Mouse (Mus musculus) hindbrain, postnatal 0 days (tissue): ENCODE data around the gene Dad1. TPM values are rescaled to one million over a fixed set of nuclear protein-coding genes. Genes with fewer than 3 reads are reported as not detected.

Source experiments
- ATAC-seq: fragments of 200-750 bp; cut with Nextera tagmentation; 2 replicates; pipeline ENCODE4 v1.8.0; 2017; ENCODE audit warnings: mild to moderate bottlenecking, moderate TSS enrichment, moderate library complexity
- DNase-seq: peaks from one replicate; pipeline ENCODE4 v3.0.0-alpha.2; 2015; ENCODE audit warnings: low spot score
- H3K27ac ChIP-seq: fragments of 300-500 bp; sonication (generic); 2 replicates; pipeline ENCODE4 v1.5.1; 2014; ENCODE audit warnings: mild to moderate bottlenecking
- H3K27me3 ChIP-seq: fragments of 300-500 bp; sonication (generic); 2 replicates; pipeline ENCODE4 v1.6.1; 2014; ENCODE audit warnings: low read length, mixed read lengths; ENCODE audit not compliant: insufficient read depth
- H3K36me3 ChIP-seq: fragments of 300-500 bp; sonication (generic); 2 replicates; pipeline ENCODE4 v1.6.1; 2014; ENCODE audit warnings: low read length, mixed read lengths; ENCODE audit not compliant: insufficient read depth
- H3K4me1 ChIP-seq: fragments of 300-500 bp; sonication (generic); 2 replicates; pipeline ENCODE4 v1.6.1; 2014; ENCODE audit warnings: antibody characterized with exemption, low read length, mixed read lengths; ENCODE audit not compliant: insufficient read depth
- H3K4me2 ChIP-seq: fragments of 300-500 bp; sonication (generic); 2 replicates; pipeline ENCODE4 v1.6.1; 2014; ENCODE audit warnings: low read depth, mild to moderate bottlenecking, low read length, moderate library complexity, mixed read lengths
- H3K4me3 ChIP-seq: fragments of 300-500 bp; sonication (generic); 2 replicates; pipeline ENCODE4 v1.5.1; 2014; ENCODE audit warnings: low read length
- H3K9ac ChIP-seq: fragments of 300-500 bp; sonication (generic); replicated peaks from 2 replicates; pipeline ENCODE4 v1.6.1; 2014; ENCODE audit warnings: mild to moderate bottlenecking, low read length, moderate library complexity, mixed read lengths
- H3K9me3 ChIP-seq: fragments of 300-500 bp; sonication (generic); 2 replicates; pipeline ENCODE4 v1.6.1; 2016; ENCODE audit warnings: low read length, mixed read lengths
- CTCF ChIP-seq: IDR thresholded peaks from 2 replicates; pipeline ENCODE4 v1.5.1; 2016; ENCODE audit warnings: antibody characterized with exemption, control low read depth, low read depth
- WGBS: fragments of 180-500 bp; shearing (Covaris S2); extraction: QIAGEN DNeasy Blood & Tissue Kit; methylation state at CpG from one replicate; pipeline ENCODE4 v1.1.7; 2014; 5-methylcytosine and 5-hydroxymethylcytosine counted together
- polyA plus RNA-seq: library from polyadenylated mRNA; unstranded; fragments of >200 nt; fragmentation: Nextera tagmentation; extraction: Ambion mirVana; gene quantifications from 2 replicates; pipeline ENCODE4 v1.2.1, GENCODE M21; 2015
- total RNA-seq: library from RNA; depleted of rRNA; stranded (reverse); fragments of >200 nt; gene quantifications from 2 replicates; pipeline ENCODE4 v1.2.3, GENCODE M21; 2014

Dad1 gene
- total and polyA plus RNA-seq, 2 experiments from 2014 or later, result 321 to 406 TPM

DNA sequence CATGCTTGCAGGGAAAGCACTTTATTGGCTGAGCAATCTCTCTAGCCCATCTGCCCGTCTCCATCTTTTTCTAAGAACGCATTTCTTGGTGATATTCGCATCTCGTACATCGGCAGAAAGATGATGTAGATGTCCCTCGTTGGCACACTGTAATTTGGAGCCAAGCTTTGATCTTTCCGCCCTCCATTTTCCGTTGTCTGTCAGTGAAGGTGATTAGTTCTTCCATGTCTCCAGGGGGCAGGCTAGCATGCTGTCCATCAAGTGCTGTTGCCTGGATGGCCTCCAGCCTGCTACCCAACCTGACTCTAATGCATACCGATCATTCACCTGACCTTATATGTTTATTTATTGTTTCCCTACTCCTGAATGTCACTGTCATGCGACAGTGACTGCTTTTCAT, 50.1 kb downstream of the Dad1 start:
- no peak for TF ChIP-seq CTCF
- WGBS, result 85% methylated on average over 10 of the region's 10 CpGs

DNA sequence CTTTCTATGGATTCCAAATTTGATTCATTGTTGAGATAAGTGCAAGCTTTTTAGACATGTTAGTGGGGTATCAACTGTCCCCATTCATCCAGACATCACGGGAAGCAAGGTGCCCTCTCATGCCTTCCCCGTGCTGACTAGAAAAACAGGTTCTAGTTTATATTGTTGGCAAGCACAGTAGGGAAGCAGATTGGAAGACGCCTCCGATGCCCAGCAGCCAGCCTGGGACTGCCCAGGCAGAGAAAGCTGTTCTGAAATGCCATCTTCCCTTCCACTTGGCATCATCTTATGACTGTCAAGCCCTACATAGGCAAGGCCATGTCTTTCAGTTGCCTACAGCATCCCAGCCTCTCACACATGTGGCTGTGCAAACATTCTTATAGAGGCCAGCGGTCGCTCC, 50.7 kb downstream of the Dad1 start:
- 91% methylated on average over 6 of the region's 6 CpGs for whole genome bisulfite sequencing
- no peak for ATAC-seq
- no peak for DNase-seq
- no peak for TF ChIP-seq CTCF
- H3K27me3 ChIP-seq, result no peaks in the 10 kb centered on the region
- H3K27ac ChIP-seq, result no peak overlapping the region
- H3K4me3 ChIP-seq, result no peak overlapping the region
- H3K36me3 ChIP-seq, result no peaks in the 10 kb centered on the region
- no peak overlapping the region for H3K4me2 ChIP-seq
- no peaks in the 10 kb centered on the region for H3K4me1 ChIP-seq
- no peaks in the 10 kb centered on the region for H3K9me3 ChIP-seq
- H3K9ac ChIP-seq, result no peak overlapping the region

More for the DNA sequence above, 50.1 kb downstream of the Dad1 start:
- Histone ChIP-seq H3K36me3 (no peaks in the 10 kb centered on the region), H3K27ac (no peak overlapping the region), H3K4me1 (no peaks in the 10 kb centered on the region), H3K9me3 (no peaks in the 10 kb centered on the region), H3K9ac (no peak overlapping the region), H3K4me2 (no peak overlapping the region), H3K27me3 (no peaks in the 10 kb centered on the region), H3K4me3 (no peak overlapping the region)
- ATAC-seq (no peak), DNase-seq (no peak)

DNA sequence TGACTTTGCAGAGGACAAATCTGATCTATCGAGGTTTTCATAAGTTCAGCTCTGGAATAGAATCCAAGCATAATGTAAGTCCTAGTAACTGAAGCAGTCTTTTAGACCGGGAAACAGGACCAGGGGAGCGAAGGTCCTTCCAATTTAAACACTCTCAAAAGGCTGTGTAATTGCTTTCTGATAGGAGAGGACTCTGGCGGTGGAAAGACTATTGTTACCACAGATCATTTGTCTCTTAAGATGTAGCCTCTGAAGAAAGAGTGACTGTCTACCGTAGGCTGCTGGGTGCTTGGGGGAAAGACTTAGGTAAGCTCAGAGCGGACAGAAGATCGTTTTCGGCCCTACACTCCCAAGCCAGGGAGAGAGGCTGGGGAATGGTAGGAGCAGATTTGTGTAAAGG, 53.5 kb downstream of the Dad1 start:
- ATAC-seq, result no peak
- H3K9me3 ChIP-seq, result no peaks in the 10 kb centered on the region
- H3K4me1 ChIP-seq, result no peaks in the 10 kb centered on the region
- no peak overlapping the region for H3K4me3 ChIP-seq
- DNase-seq, result no peak
- WGBS, result 64% methylated on average over 8 of the region's 8 CpGs
- H3K36me3 ChIP-seq, result no peaks in the 10 kb centered on the region
- no peak overlapping the region for H3K4me2 ChIP-seq
- H3K27me3 ChIP-seq, result no peaks in the 10 kb centered on the region
- no peak for TF ChIP-seq CTCF
- no peak overlapping the region for H3K9ac ChIP-seq
- H3K27ac ChIP-seq, result no peak overlapping the region

DNA sequence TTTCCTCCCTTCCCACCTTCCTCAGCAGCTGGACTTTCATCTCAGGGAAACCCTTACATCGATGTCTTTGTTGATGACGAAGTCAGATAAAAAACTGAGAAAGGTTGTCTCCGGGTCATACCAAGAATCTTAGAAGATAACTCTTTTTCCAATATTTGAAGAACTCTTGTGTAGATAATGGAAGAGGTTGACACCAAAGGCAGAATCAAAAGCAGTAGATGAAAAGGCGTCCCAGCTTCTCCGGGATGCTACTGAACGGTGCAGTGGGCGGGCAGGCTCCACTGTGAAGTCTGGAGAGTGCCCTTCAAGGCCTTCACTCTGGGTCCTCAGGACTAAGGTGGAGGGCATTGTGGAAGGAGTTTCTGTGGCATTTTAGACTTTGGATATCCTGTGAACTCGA, 54.2 kb downstream of the Dad1 start:
- Histone ChIP-seq H3K27ac (no peak overlapping the region), H3K9me3 (no peaks in the 10 kb centered on the region), H3K27me3 (no peaks in the 10 kb centered on the region), H3K4me1 (no peaks in the 10 kb centered on the region), H3K36me3 (no peaks in the 10 kb centered on the region), H3K4me3 (no peak overlapping the region), H3K9ac (no peak overlapping the region), H3K4me2 (no peak overlapping the region)
- no peak for TF ChIP-seq CTCF
- WGBS, result 89% methylated on average over 8 of the region's 8 CpGs
- no peak for ATAC-seq
- DNase-seq, result no peak

DNA sequence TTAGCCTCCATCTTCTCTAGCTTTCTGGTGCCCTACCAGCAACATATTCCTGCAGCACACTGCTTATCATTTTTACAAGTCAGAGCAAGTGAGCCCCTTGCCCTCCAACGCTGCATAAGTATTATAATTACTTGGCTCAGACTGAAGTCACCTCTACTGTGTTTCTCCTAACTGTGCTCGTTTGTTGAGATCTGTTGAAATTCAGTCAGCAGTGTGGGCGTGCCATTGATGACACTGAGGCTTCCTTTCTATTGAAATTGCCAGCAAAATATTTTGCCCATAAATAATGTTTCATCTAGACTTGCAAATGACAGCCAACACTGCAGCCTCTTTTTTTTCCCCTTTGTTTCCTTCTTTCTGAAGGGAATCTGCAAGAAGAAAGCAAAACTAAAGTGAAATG, 56.2 kb downstream of the Dad1 start:
- H3K27me3 ChIP-seq, result no peaks in the 10 kb centered on the region
- H3K4me1 ChIP-seq, result no peaks in the 10 kb centered on the region
- no peak overlapping the region for H3K27ac ChIP-seq
- no peak for TF ChIP-seq CTCF
- ATAC-seq (no peak), DNase-seq (no peak)
- H3K9ac ChIP-seq, result no peak overlapping the region
- H3K36me3 ChIP-seq, result no peaks in the 10 kb centered on the region
- 57% methylated on average over 3 of the region's 3 CpGs for WGBS
- H3K4me2 ChIP-seq, result no peak overlapping the region
- H3K4me3 ChIP-seq, result no peak overlapping the region
- H3K9me3 ChIP-seq, result no peaks in the 10 kb centered on the region

DNA sequence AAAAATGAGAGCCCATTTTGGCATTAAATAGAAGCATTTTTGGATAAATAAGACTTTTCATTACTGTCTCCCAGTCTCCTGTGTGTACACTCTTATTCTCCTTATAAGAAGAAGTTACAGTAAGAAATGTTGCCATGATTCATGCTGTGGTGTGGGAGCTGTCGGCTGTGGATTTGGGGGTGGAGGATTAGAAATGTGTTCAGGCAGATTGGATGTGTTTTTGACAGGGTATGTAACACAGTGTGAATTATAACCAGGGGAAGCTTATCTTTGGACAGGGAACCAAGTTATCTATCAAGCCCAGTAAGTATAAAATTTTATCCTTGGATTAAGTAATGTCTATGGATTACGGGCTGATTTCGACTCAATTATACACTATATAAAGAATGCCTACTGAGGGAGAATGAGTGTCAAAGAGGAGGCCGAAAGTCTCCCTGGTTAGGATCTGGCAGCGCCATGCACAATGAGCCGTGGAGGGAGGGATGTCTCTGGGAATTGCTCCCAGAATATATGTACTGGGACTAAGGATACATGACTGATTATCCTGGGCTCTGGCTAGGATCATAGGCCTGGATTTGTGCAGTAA, 58.0 kb downstream of the Dad1 start:
- Histone ChIP-seq H3K27me3 (no peaks in the 10 kb centered on the region), H3K9ac (no peak overlapping the region), H3K4me2 (no peak overlapping the region), H3K36me3 (no peaks in the 10 kb centered on the region), H3K4me1 (no peaks in the 10 kb centered on the region), H3K27ac (no peak overlapping the region), H3K9me3 (no peaks in the 10 kb centered on the region), H3K4me3 (no peak overlapping the region)
- ATAC-seq, result no peak
- no peak for TF ChIP-seq CTCF
- 66% methylated on average over 6 of the region's 6 CpGs for WGBS
- no peak for DNase-seq

DNA sequence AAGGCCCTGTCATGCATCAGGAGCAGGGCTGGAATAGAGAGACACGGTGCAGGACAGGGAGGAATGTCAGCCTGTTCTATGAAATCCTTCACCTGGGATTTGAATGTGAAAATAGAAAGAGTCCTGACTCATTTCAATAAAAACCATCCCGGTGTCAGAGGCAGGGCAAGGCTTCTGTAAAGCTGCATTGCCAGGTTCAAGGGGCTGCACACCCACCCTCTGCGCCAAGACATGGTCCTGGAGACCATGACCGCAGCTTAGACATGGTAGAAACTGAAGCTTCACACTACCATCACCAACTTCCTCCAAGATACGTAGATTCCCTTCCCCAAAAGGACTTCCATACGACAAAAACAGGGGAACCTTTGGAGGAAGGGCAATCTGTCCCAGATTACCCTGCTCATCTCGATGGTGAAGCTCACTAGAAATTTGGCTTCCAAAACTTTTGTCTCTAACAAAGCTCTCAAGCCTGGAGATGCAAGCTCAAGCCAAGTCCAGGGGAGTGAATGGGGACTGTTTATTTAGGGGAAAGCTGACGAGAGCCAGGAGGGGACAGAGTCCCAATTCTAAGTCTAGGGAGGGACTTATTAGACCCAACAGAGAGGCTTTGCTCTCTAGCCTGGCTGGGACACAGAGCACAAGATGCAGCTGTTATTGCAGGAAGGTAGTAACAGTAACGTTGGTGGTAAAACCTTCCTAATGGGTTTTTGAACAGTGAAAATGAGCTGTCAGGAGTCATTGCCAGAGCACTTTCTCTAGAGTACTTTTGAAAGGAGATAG, 60.4 kb downstream of the Dad1 start:
- Histone ChIP-seq H3K4me1 (no peaks in the 10 kb centered on the region), H3K27me3 (no peaks in the 10 kb centered on the region), H3K9ac (no peak overlapping the region), H3K27ac (peak overlapping the region; percentile 3; the same call in 1 of the 2 replicates), H3K4me2 (no peak overlapping the region), H3K4me3 (no peak overlapping the region), H3K36me3 (no peaks in the 10 kb centered on the region), H3K9me3 (no peaks in the 10 kb centered on the region)
- WGBS, result 75% methylated on average over 9 of the region's 9 CpGs
- DNase-seq, result no peak
- no peak for ATAC-seq
- TF ChIP-seq CTCF, result no peak
